Mouse (Mus musculus) stomach, embryonic 14.5 days (tissue): ENCODE data around the gene Adarb1. TPM values are rescaled to one million over a fixed set of nuclear protein-coding genes. Genes with fewer than 3 reads are reported as not detected.

Experiments used
- ATAC-seq: fragments of 200-750 bp; cut with Nextera tagmentation; 2 replicates; pipeline ENCODE4 v1.8.0; 2017; ENCODE audit warnings: low read depth, moderate TSS enrichment; ENCODE audit not compliant: insufficient number of reproducible peaks, insufficient read depth, low FRiP score
- H3K27ac ChIP-seq: fragments of 300-500 bp; sonication (generic); 2 replicates; pipeline ENCODE4 v1.5.1; 2014; ENCODE audit warnings: mild to moderate bottlenecking, low read length, moderate library complexity, mixed read lengths
- H3K27me3 ChIP-seq: fragments of 300-500 bp; sonication (generic); 2 replicates; pipeline ENCODE4 v1.6.1; 2014; ENCODE audit warnings: low read length, control low read depth, mixed read lengths; ENCODE audit not compliant: control insufficient read depth, insufficient read depth
- H3K36me3 ChIP-seq: fragments of 300-500 bp; sonication (generic); 2 replicates; pipeline ENCODE4 v1.6.1; 2014; ENCODE audit warnings: mild to moderate bottlenecking, control low read depth, low read length, moderate library complexity, mixed read lengths; ENCODE audit not compliant: control insufficient read depth, insufficient read depth
- H3K4me1 ChIP-seq: fragments of 300-500 bp; sonication (generic); 2 replicates; pipeline ENCODE4 v1.6.1; 2014; ENCODE audit warnings: low read length, control low read depth, mixed read lengths; ENCODE audit not compliant: control insufficient read depth, insufficient read depth
- H3K4me2 ChIP-seq: fragments of 300-500 bp; sonication (generic); replicated peaks from 2 replicates; pipeline ENCODE4 v1.6.1; 2014; ENCODE audit warnings: low read depth, low read length, control low read depth
- H3K4me3 ChIP-seq: fragments of 300-500 bp; sonication (generic); 2 replicates; pipeline ENCODE4 v1.5.1; 2014; ENCODE audit warnings: low read depth, low read length, control low read depth
- H3K9ac ChIP-seq: fragments of 300-500 bp; sonication (generic); replicated peaks from 2 replicates; pipeline ENCODE4 v1.6.1; 2014; ENCODE audit warnings: low read depth, mild to moderate bottlenecking, control low read depth, low read length, moderate library complexity, mixed read lengths
- H3K9me3 ChIP-seq: fragments of 300-500 bp; sonication (generic); 2 replicates; pipeline ENCODE4 v1.6.1; 2016; ENCODE audit warnings: low read depth, low read length, control low read depth; ENCODE audit not compliant: control insufficient read depth
- WGBS: fragments of 180-500 bp; shearing (Covaris S2); extraction: QIAGEN DNeasy Blood & Tissue Kit; methylation state at CpG from one replicate; pipeline ENCODE4 v1.1.7; 2014; 5-methylcytosine and 5-hydroxymethylcytosine counted together
- polyA plus RNA-seq: library from polyadenylated mRNA; unstranded; fragments of >200 nt; fragmentation: Nextera tagmentation; extraction: Ambion mirVana; gene quantifications from 2 replicates; pipeline ENCODE4 v1.2.1, GENCODE M21; 2014

The Adarb1 gene
- polyA plus RNA-seq: 7.2 and 8.3 TPM in 2 replicates

DNA sequence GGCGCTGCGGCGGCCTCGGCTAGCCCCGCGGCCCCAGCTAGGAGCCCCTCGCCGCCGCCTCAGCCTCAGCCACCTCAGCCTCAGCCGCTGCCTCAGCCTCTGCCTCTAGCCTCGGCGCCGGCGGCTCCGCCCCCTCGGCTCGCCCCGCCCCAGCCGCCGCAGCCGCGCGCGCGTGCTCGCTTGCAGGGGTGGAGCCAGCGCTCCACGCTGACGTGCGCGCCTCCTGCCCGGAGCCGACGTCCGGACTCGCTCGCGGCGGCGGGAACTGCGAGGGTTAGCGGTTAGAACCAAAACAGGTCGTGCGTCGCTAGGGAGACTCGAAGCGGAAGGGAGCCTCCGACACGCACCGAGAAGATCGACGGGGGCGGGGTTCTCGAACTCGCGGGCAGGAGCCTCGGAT, at the start of gene Adarb1:
Adarb1 (minus strand) TSS at position 133 of the 400 bp plus-strand sequence.
- peak; percentile 92 for ATAC-seq
- H3K27me3 ChIP-seq: peaks cover 13% of the 10 kb centered on the region; the same call in 1 of the 2 replicates
- peak within 1 kb of the TSS; percentile 74 for H3K4me3 ChIP-seq
- peaks cover 11% of the 10 kb centered on the region; the same call in 1 of the 2 replicates for H3K4me1 ChIP-seq
- H3K9ac ChIP-seq: peak within 1 kb of the TSS; percentile 47
- H3K27ac ChIP-seq: peak within 1 kb of the TSS; percentile 45; the same call in 1 of the 2 replicates
- peak within 1 kb of the TSS; percentile 94 for H3K4me2 ChIP-seq
- under 1% methylated on average over 57 of the region's 57 CpGs for WGBS
- no peaks in the 10 kb centered on the region for H3K36me3 ChIP-seq
- H3K9me3 ChIP-seq: no peaks in the 10 kb centered on the region; the same call in 1 of the 2 replicates

DNA sequence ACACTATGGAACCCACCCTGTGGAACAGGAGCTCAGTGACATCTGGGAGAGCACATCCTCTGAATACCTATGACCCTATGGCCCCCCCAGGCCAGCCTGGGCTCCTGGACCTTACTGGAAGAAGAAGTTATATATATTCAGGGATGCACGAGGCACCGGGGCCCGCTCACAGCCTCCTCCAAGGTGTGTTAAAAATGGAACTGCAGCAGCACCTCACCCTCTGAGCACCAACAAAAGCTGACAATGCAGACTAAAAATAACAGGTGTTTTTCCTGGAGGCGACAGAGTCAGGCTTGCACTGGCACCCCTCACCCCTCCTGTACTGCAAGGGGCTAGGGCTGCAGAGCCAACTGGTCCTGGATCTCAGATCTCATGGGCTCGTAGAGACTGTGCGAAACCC, 49.3 kb upstream of the Adarb1 start:
- Histone ChIP-seq H3K27me3 (no peaks in the 10 kb centered on the region), H3K9me3 (no peaks in the 10 kb centered on the region), H3K36me3 (no peaks in the 10 kb centered on the region), H3K27ac (no peak overlapping the region), H3K4me2 (no peak overlapping the region), H3K9ac (no peak overlapping the region), H3K4me1 (peaks cover 17% of the 10 kb centered on the region), H3K4me3 (no peak overlapping the region)
- 85% methylated on average over 6 of the region's 6 CpGs for WGBS
- no peak for ATAC-seq

DNA sequence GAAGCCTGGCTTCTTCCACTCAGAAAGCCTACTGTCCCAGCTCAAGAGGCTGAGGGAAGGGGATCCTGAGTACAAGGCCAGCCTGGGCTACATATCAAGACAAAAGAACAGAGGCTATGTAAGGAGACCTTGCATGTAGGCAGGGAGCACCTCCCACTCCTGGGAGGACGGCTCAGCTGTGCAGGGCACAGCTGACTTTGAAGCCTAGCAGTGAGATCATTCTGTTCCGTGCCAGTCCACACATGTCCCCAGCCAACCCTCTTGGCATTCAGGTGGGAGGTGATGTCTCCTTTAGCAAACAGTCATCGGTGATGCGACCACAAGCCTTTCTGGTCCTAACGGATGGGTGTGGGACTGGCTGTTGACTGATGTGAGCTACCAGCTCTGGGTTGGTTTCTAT, 47.8 kb upstream of the Adarb1 start:
- H3K9ac ChIP-seq: no peak overlapping the region
- no peaks in the 10 kb centered on the region for H3K27me3 ChIP-seq
- no peak overlapping the region for H3K27ac ChIP-seq
- no peaks in the 10 kb centered on the region for H3K9me3 ChIP-seq
- H3K4me1 ChIP-seq: peaks cover 13% of the 10 kb centered on the region
- no peaks in the 10 kb centered on the region for H3K36me3 ChIP-seq
- no peak overlapping the region for H3K4me2 ChIP-seq
- 64% methylated on average over 5 of the region's 5 CpGs for WGBS
- no peak for ATAC-seq
- H3K4me3 ChIP-seq: no peak overlapping the region

- Histone ChIP-seq H3K36me3 (no peaks in the 10 kb centered on the region), H3K27me3 (no peaks in the 10 kb centered on the region), H3K9ac (no peak overlapping the region), H3K4me3 (no peak overlapping the region), H3K27ac (peak overlapping the region; percentile 45; the same call in 1 of the 2 replicates), H3K4me1 (peaks cover 13% of the 10 kb centered on the region), H3K9me3 (no peaks in the 10 kb centered on the region), H3K4me2 (no peak overlapping the region)
- 39% methylated on average over 10 of the region's 10 CpGs for WGBS
- peak; percentile 33; the same call in 1 of the 2 replicates for ATAC-seq
Observed at GRCm38 (mm10) chr10:77464181-77464936, 46.3 kb upstream of the Adarb1 start.

DNA sequence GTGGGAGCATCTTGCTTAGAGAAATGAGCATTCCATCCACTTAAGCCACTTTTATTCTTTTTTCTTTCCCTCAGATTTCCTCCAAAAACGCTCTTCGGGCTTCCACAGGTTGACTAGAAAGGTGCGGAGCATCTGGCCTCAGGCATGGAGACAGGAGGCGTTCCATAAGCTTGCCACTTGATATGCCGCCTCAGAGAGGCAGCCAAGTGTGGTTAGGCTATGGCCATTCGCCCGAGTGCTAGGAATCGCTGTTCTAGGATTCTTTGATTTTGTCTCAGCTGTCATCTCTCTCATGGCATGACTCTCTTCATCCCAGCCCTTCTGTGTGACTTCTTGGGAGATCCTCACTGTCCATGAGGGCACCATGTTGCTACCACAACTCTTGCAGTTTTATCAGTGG, 43.1 kb upstream of the Adarb1 start:
- 87% methylated on average over 8 of the region's 8 CpGs for WGBS
- Histone ChIP-seq H3K4me3 (no peak overlapping the region), H3K9ac (no peak overlapping the region), H3K4me2 (no peak overlapping the region), H3K9me3 (no peaks in the 10 kb centered on the region), H3K27ac (no peak overlapping the region), H3K4me1 (peaks cover 13% of the 10 kb centered on the region), H3K27me3 (no peaks in the 10 kb centered on the region), H3K36me3 (no peaks in the 10 kb centered on the region)
- ATAC-seq: no peak

GRCm38 (mm10) chr10:77457701-77458100, 39.6 kb upstream of the Adarb1 start:
- Histone ChIP-seq H3K27me3 (no peaks in the 10 kb centered on the region), H3K4me3 (no peak overlapping the region), H3K36me3 (no peaks in the 10 kb centered on the region), H3K4me1 (peaks cover 6% of the 10 kb centered on the region; the same call in 1 of the 2 replicates), H3K4me2 (no peak overlapping the region), H3K9ac (no peak overlapping the region), H3K27ac (no peak overlapping the region), H3K9me3 (no peaks in the 10 kb centered on the region)
- ATAC-seq: no peak
- WGBS: 82% methylated on average over 3 of the region's 3 CpGs

- WGBS: 75% methylated on average over 7 of the region's 7 CpGs
- no peaks in the 10 kb centered on the region for H3K36me3 ChIP-seq
- ATAC-seq: no peak
- peaks cover 6% of the 10 kb centered on the region; the same call in 1 of the 2 replicates for H3K4me1 ChIP-seq
- H3K9me3 ChIP-seq: no peaks in the 10 kb centered on the region
- no peak overlapping the region for H3K4me3 ChIP-seq
- no peak overlapping the region for H3K4me2 ChIP-seq
- no peak overlapping the region for H3K9ac ChIP-seq
- H3K27me3 ChIP-seq: no peaks in the 10 kb centered on the region
- no peak overlapping the region for H3K27ac ChIP-seq
Observed at GRCm38 (mm10) chr10:77456507-77456906, 38.4 kb upstream of the Adarb1 start.

DNA sequence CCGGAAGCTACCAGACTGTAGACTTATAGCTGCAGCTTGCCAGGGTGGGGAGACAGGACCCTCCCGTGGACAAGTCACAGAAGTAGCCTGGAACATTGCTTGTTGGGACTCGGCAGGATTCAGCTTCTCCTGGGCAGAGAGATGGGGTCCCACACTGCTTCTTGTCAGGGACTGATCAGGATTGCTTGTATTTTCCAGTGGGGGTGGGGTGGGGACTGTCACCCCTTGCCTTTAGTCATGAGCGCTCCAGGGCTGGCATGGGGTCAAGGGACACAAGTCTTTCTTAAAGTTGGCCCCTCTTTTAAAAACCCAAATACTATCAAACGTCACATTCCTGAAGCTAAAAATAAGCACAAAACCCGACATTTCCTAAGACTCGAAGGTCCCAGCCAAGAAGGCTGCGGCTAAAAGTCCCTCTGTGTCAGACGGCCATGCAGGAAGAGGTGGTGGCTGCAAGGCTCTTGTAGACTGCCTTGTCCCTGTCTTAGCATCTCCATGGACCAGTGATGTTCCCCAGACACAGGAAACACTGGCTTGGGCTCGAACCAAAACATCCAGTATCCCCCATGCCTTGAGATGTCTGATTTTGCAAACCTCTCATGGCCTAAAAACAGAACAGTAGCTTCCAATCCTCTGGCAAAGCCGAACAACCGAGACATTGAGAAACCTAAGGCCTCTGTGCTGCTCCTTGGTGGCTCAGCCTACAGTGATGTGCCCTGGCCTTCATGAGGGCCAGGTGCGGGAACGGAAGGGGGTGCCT, 37.4 kb upstream of the Adarb1 start:
- no peak overlapping the region for H3K27ac ChIP-seq

More for the DNA sequence above, 37.4 kb upstream of the Adarb1 start:
- H3K27me3 ChIP-seq: no peaks in the 10 kb centered on the region
- no peaks in the 10 kb centered on the region for H3K36me3 ChIP-seq
- H3K4me2 ChIP-seq: no peak overlapping the region
- H3K4me1 ChIP-seq: peaks cover 6% of the 10 kb centered on the region; the same call in 1 of the 2 replicates
- H3K4me3 ChIP-seq: no peak overlapping the region
- no peak for ATAC-seq
- H3K9ac ChIP-seq: no peak overlapping the region
- H3K9me3 ChIP-seq: no peaks in the 10 kb centered on the region
- WGBS: 67% methylated on average over 14 of the region's 14 CpGs
